In the genomic region with DNA sequence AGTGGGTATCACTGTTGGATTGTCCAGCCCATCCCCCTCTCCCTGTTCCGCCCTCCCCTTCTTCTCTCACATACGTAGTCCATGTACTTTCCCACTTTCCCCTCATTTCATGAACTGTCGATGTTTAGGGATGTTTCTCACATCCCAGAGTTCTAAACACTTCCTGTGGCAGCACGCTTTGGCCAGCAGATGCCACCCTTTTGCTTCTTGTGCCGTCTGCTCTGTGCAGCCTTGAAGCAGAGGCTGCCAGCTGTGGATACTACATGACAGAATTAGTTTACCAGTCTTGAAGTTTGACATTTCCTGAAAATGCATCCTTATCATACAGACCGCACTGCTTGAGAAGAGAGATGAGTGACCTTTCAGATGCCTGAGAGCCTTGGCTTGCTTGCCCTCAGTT, we compare ENCODE assay signal across 10 mouse cellular contexts. TPM values are rescaled to one million over a fixed set of nuclear protein-coding genes. Genes with fewer than 3 reads are reported as not detected.
DNase-seq lines count a peak whose midpoint lies in the region; ATAC-seq and TF ChIP-seq lines count a peak whose summit lies in the region.
"Had no signal": no experiment of that assay in that cellular context is flagged by ENCODE, and none has a peak within 500 bp of the region (broad histone marks: within the 10 kb centered on the region; RNA-seq: fewer than 3 reads in every experiment).

No protein-coding gene starts in this region.

- peak; percentile 69 for TF ChIP-seq CTCF in gastrocnemius, adult 2 months (IDR thresholded peaks at IDR 0.05)

- intact Hi-C loops in gastrocnemius, adult 2 months (cut with DNase I), result loop anchor here (5.0 kb wide), 2 partner anchors 218 to 253 kb away; partner anchors contain the start of gene Slpi
- intact Hi-C loops in gastrocnemius, postnatal 36 days (cut with DNase I), result loop anchor here (2.0 to 5.0 kb wide), 2 partner anchors 54 to 218 kb away; no protein-coding TSS in a partner anchor

- no peaks in the 10 kb centered on the region for H3K27me3 ChIP-seq in midbrain, embryonic 13.5 days
- H3K27me3 ChIP-seq in midbrain, embryonic 11.5 days (ENCODE audit: control insufficient read depth, insufficient read depth, low read length), result no peaks in the 10 kb centered on the region
- H3K27me3 ChIP-seq in forebrain, embryonic 10.5 days (ENCODE audit: poor library complexity, severe bottlenecking), result no peaks in the 10 kb centered on the region

- no peak overlapping the region for H3K9ac ChIP-seq in midbrain, embryonic 13.5 days (replicated peaks)
- no peak overlapping the region for H3K9ac ChIP-seq in midbrain, embryonic 11.5 days (ENCODE audit: low read length)

- no peaks in the 10 kb centered on the region for H3K9me3 ChIP-seq in midbrain, embryonic 13.5 days
- H3K9me3 ChIP-seq in midbrain, embryonic 11.5 days (ENCODE audit: control insufficient read depth, low read length), result no peaks in the 10 kb centered on the region
- H3K9me3 ChIP-seq in forebrain, embryonic 10.5 days, result no peaks in the 10 kb centered on the region

- peak; percentile 67 for ATAC-seq in midbrain, embryonic 13.5 days
- no peak for ATAC-seq in midbrain, embryonic 11.5 days (ENCODE audit: low FRiP score)

- DNase-seq in gastrocnemius, adult 2 months, result peak; percentile 44
- DNase-seq in gastrocnemius, postnatal 36 days, result no peak
- no peak for DNase-seq in midbrain, embryonic 11.5 days (ENCODE audit: low spot score, missing footprints)
- DNase-seq in layer of hippocampus, adult 9-11 months, result peak; percentile 34
- DNase-seq in right cerebral cortex, postnatal 14 days, result peak; percentile 54
- no peak for DNase-seq in urinary bladder, adult 18-20 months (ENCODE audit: low spot score in 2 of 2)
- DNase-seq in forebrain, embryonic 10.5 days (ENCODE audit: extremely low spot score, low spot score), result no peak

- peaks cover 10% of the 10 kb centered on the region; the same call in 1 of the 2 replicates for H3K36me3 ChIP-seq in midbrain, embryonic 13.5 days
- H3K36me3 ChIP-seq in midbrain, embryonic 11.5 days (ENCODE audit: control insufficient read depth, insufficient read depth, low read length), result no peaks in the 10 kb centered on the region
- peaks cover 29% of the 10 kb centered on the region for H3K36me3 ChIP-seq in forebrain, embryonic 10.5 days (replicated peaks)

- no peak overlapping the region for H3K27ac ChIP-seq in gastrocnemius, adult 2 months
- H3K27ac ChIP-seq in midbrain, embryonic 13.5 days, result 0 out of 2 replicates have a peak overlapping the region, but pooled peaks have one; percentile 16
- no peak overlapping the region for H3K27ac ChIP-seq in midbrain, embryonic 11.5 days (ENCODE audit: low read depth, low read length)
- H3K27ac ChIP-seq in forebrain, embryonic 10.5 days, result no peak overlapping the region

- peaks cover 28% of the 10 kb centered on the region for H3K4me1 ChIP-seq in midbrain, embryonic 13.5 days (replicated peaks)
- H3K4me1 ChIP-seq in midbrain, embryonic 11.5 days (ENCODE audit: control insufficient read depth, insufficient read depth, low read length), result no peaks in the 10 kb centered on the region
- peaks cover 8% of the 10 kb centered on the region; the same call in 1 of the 2 replicates for H3K4me1 ChIP-seq in forebrain, embryonic 10.5 days

- no peak overlapping the region for H3K4me3 ChIP-seq in gastrocnemius, adult 2 months
- no peak overlapping the region for H3K4me3 ChIP-seq in midbrain, embryonic 13.5 days (replicated peaks)
- H3K4me3 ChIP-seq in midbrain, embryonic 11.5 days (ENCODE audit: low read depth, low read length), result no peak overlapping the region
- H3K4me3 ChIP-seq in forebrain, embryonic 10.5 days, result no peak overlapping the region

- no peak overlapping the region for H3K4me2 ChIP-seq in midbrain, embryonic 13.5 days (replicated peaks)
- H3K4me2 ChIP-seq in midbrain, embryonic 11.5 days, result no peak overlapping the region

- WGBS in midbrain, embryonic 13.5 days, result 60% methylated on average over 6 of the region's 6 CpGs
- 65% methylated on average over 6 of the region's 6 CpGs for WGBS in midbrain, embryonic 11.5 days
- 77% methylated on average over 6 of the region's 6 CpGs for WGBS in forebrain, embryonic 10.5 days

RNA-seq across cellular contexts. Expression of gene Kcns1, which starts 36.4 kb away (rescaled TPM):
- total RNA-seq in gastrocnemius, adult 2 months (2021), result 1 to 10 TPM in 1 of 2 experiments, under 1 TPM in 1; 0.31 to 1.0 TPM
- total RNA-seq in gastrocnemius, postnatal 36 days (2021), result under 1 TPM; 0.46 to 0.67 TPM
- polyA plus RNA-seq in midbrain, embryonic 13.5 days (2015; fragmentation: Nextera tagmentation; extraction: Ambion mirVana), result 0.16 and 0.23 TPM in 2 replicates
- 0.07 TPM in 1 of 2 replicates, not detected in the other for polyA plus RNA-seq in midbrain, embryonic 11.5 days (2014; fragmentation: Nextera tagmentation; extraction: Ambion mirVana)
- not detected in 2 replicates for polyA plus RNA-seq in forebrain, embryonic 10.5 days (2016; fragmentation: Nextera tagmentation; extraction: Ambion mirVana)

RNA-seq across cellular contexts. Expression of gene Wfdc5, which starts 48.0 kb away (rescaled TPM):
- not detected for total RNA-seq in gastrocnemius, adult 2 months (2021)
- total RNA-seq in gastrocnemius, postnatal 36 days (2021), result under 1 TPM in 1 of 2 experiments, not detected in 1; 0.20 TPM
- not detected in 2 replicates for polyA plus RNA-seq in midbrain, embryonic 13.5 days (2015; fragmentation: Nextera tagmentation; extraction: Ambion mirVana)
- polyA plus RNA-seq in midbrain, embryonic 11.5 days (2014; fragmentation: Nextera tagmentation; extraction: Ambion mirVana), result not detected in 2 replicates
- polyA plus RNA-seq in forebrain, embryonic 10.5 days (2016; fragmentation: Nextera tagmentation; extraction: Ambion mirVana), result not detected in 2 replicates
- total RNA-seq: ES-E14; left cerebral cortex, postnatal 10 days had no signal

RNA-seq across cellular contexts. Expression of gene Wfdc12, which starts 55.8 kb away (rescaled TPM):
- total RNA-seq in gastrocnemius, adult 2 months (2021), result not detected
- not detected for total RNA-seq in gastrocnemius, postnatal 36 days (2021)
- not detected in 2 replicates for polyA plus RNA-seq in midbrain, embryonic 13.5 days (2015; fragmentation: Nextera tagmentation; extraction: Ambion mirVana)
- polyA plus RNA-seq in midbrain, embryonic 11.5 days (2014; fragmentation: Nextera tagmentation; extraction: Ambion mirVana), result not detected in 2 replicates
- polyA plus RNA-seq in forebrain, embryonic 10.5 days (2016; fragmentation: Nextera tagmentation; extraction: Ambion mirVana), result not detected in 2 replicates
- total RNA-seq: ES-E14; left cerebral cortex, postnatal 10 days had no signal

Comparison
In these comparisons a context has a peak if more than half of its experiments do, and no peak if none do; other contexts are left out.
1. DNase-seq: peak in gastrocnemius, adult 2 months (single experiment), layer of hippocampus, adult 9-11 months (single experiment) and right cerebral cortex, postnatal 14 days (single experiment); none in gastrocnemius, postnatal 36 days (0 of 2), midbrain, embryonic 11.5 days (single experiment), urinary bladder, adult 18-20 months (0 of 2) and forebrain, embryonic 10.5 days (single experiment).